Mouse (Mus musculus) heart, embryonic 14.5 days (tissue): ENCODE results near the gene Zfand3. TPM values are rescaled to one million over a fixed set of nuclear protein-coding genes. Genes with fewer than 3 reads are reported as not detected.

ENCODE experiments used
- ATAC-seq: fragments of 200-750 bp; cut with Nextera tagmentation; 2 replicates; pipeline ENCODE4 v1.8.0; 2017; ENCODE audit warnings: low read depth, moderate TSS enrichment; ENCODE audit not compliant: insufficient number of reproducible peaks, insufficient read depth, low FRiP score
- H3K27ac ChIP-seq, 2 experiments: fragments of 200-500 bp in 1 of 2; fragments of 300-500 bp in 1 of 2; sonication (generic) in 1 of 2; replicated peaks in 1 of 2; 2 replicates each; pipeline ENCODE4 v1.5.1; 2012 to 2014; ENCODE audit warnings: low read depth in 2 of 2, low read length in 2 of 2, control low read depth in 1 of 2, mild to moderate bottlenecking in 1 of 2, mixed read lengths in 1 of 2; ENCODE audit not compliant: control insufficient read depth in 1 of 2, insufficient read depth in 1 of 2
- H3K27me3 ChIP-seq: fragments of 300-500 bp; sonication (generic); 2 replicates; pipeline ENCODE4 v1.6.1; 2014; ENCODE audit warnings: mild to moderate bottlenecking, low read length, control low read depth; ENCODE audit not compliant: control insufficient read depth, insufficient read depth
- H3K36me3 ChIP-seq: fragments of 300-500 bp; sonication (generic); 2 replicates; pipeline ENCODE4 v1.6.1; 2014; ENCODE audit warnings: mild to moderate bottlenecking, control low read depth, low read length, mixed read lengths; ENCODE audit not compliant: control insufficient read depth, insufficient read depth
- H3K4me1 ChIP-seq, 2 experiments: fragments of 200-500 bp in 1 of 2; fragments of 300-500 bp in 1 of 2; sonication (generic) in 1 of 2; 2 replicates each; pipeline ENCODE4 v1.6.1; 2012 to 2014; ENCODE audit warnings: low read length in 2 of 2, control low read depth in 1 of 2, mixed read lengths in 1 of 2; ENCODE audit not compliant: control insufficient read depth in 2 of 2, insufficient read depth in 2 of 2
- H3K4me2 ChIP-seq: fragments of 300-500 bp; sonication (generic); 2 replicates; pipeline ENCODE4 v1.6.1; 2014; ENCODE audit warnings: mild to moderate bottlenecking, low read length
- H3K4me3 ChIP-seq, 2 experiments: fragments of 200-500 bp in 1 of 2; fragments of 300-500 bp in 1 of 2; sonication (generic) in 1 of 2; 2 replicates each; pipeline ENCODE4 v1.5.1; 2012 to 2014; ENCODE audit warnings: low read length in 2 of 2, mild to moderate bottlenecking in 2 of 2, control low read depth in 1 of 2, low read depth in 1 of 2, moderate library complexity in 1 of 2; ENCODE audit not compliant: control insufficient read depth in 1 of 2, insufficient read depth in 1 of 2
- H3K9ac ChIP-seq: fragments of 300-500 bp; sonication (generic); 2 replicates; pipeline ENCODE4 v1.6.1; 2014; ENCODE audit warnings: mild to moderate bottlenecking, low read length
- H3K9me3 ChIP-seq: fragments of 300-500 bp; sonication (generic); 2 replicates; pipeline ENCODE4 v1.6.1; 2016; ENCODE audit warnings: low read length, control low read depth; ENCODE audit not compliant: control insufficient read depth
- WGBS: fragments of 180-500 bp; shearing (Covaris S2); extraction: QIAGEN DNeasy Blood & Tissue Kit; methylation state at CpG from one replicate; pipeline ENCODE4 v1.1.7; 2014; 5-methylcytosine and 5-hydroxymethylcytosine counted together
- polyA plus RNA-seq: library from polyadenylated mRNA; unstranded; fragments of >200 nt; fragmentation: Nextera tagmentation; extraction: Ambion mirVana; gene quantifications from 2 replicates; pipeline ENCODE4 v1.2.1, GENCODE M21; 2014

The Zfand3 gene
- polyA plus RNA-seq, 1 experiment from 2014 or later, result 48.1 TPM

DNA sequence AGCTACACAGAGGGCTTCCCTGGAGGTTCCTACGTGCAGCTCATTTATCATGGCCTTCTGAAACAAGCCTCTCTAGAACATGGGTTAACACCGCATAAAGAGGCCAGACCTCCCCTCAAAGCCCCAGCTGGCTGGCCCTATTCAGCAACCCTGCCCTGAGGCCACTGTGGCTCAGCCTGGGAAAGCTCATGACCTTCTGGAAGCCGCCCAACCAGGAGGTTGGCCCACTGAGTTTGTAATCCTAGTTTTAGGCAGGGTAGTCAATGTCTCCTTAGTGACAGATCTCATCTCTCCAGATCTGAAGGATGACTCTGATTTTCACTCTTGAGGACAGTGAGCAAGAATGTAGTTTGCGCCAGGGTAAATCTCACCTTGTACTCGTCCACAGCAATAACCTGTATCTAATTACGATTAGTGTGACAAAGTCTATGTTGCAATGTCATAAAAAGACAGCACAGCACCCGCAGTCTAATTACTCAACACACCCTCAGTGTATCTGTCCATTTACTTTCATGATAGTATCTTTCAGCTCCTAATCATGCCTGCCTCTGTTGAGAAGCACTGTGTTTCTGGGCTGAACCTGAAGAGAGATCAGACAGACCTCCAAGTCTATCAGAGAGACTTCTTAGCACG, 251.5 kb downstream of the Zfand3 start:
- H3K4me3 ChIP-seq, result no peak overlapping the region
- no peaks in the 10 kb centered on the region for H3K9me3 ChIP-seq
- no peak for ATAC-seq
- H3K9ac ChIP-seq, result no peak overlapping the region
- peaks cover 21 to 59% of the 10 kb centered on the region in 2 experiments for H3K4me1 ChIP-seq
- H3K36me3 ChIP-seq, result peaks cover 5% of the 10 kb centered on the region; the same call in 1 of the 2 replicates
- WGBS, result 61% methylated on average over 8 of the region's 8 CpGs
- no peak overlapping the region for H3K27ac ChIP-seq
- no peaks in the 10 kb centered on the region for H3K27me3 ChIP-seq
- H3K4me2 ChIP-seq, result no peak overlapping the region

DNA sequence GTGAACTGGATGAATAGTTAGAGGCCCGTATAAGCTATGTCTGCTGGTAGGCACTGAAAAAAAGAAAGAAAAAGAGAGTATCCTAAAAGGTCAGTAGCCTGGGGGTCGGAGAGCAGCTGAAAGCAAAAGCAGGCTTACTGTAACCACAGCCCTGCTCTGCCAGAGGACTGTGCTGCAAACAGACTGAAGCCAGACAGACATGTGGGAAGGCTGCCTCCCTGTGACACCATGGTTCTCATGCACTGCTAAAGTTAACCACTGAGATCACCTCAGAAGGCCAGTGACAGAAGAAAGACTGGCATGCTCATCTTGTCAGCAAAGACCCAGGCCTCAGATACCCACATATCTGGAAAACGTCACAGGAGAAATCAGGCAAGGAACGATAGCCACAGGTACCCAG, 253.9 kb downstream of the Zfand3 start:
- no peak overlapping the region; a peak in 1 of 4 replicates for H3K27ac ChIP-seq

DNA sequence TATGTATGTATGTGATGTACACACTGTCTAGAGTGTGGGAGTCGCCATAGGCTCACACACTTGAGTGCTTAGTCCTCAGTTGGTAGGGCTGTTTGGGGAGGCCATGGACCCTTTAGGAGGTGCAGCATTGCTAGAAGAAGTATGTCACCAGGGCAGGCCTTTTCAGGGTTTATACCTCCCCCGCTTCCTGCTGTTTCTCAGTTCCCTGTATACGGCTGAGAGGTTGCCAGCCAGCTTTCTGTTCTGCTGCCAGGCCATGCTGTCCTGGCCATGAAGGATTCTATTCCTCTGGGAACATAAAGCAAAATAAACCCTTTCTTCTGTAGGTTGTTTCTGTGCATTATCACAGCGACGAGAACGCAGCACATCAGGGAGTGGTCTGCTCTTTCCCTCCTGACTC, 255.4 kb downstream of the Zfand3 start:
- 60% methylated on average over 6 of the region's 6 CpGs for WGBS
- Histone ChIP-seq H3K4me2 (no peak overlapping the region), H3K27ac (no peak overlapping the region), H3K4me1 (peaks cover 18 to 41% of the 10 kb centered on the region in 2 experiments), H3K4me3 (no peak overlapping the region), H3K27me3 (no peaks in the 10 kb centered on the region), H3K36me3 (peaks cover 5% of the 10 kb centered on the region; the same call in 1 of the 2 replicates), H3K9ac (no peak overlapping the region), H3K9me3 (no peaks in the 10 kb centered on the region)
- ATAC-seq, result no peak

More for the DNA sequence above, 253.9 kb downstream of the Zfand3 start:
- ATAC-seq, result no peak
- H3K4me1 ChIP-seq, result peaks cover 23 to 56% of the 10 kb centered on the region in 2 experiments
- H3K4me2 ChIP-seq, result no peak overlapping the region
- H3K36me3 ChIP-seq, result peaks cover 5% of the 10 kb centered on the region; the same call in 1 of the 2 replicates
- no peak overlapping the region for H3K9ac ChIP-seq
- no peaks in the 10 kb centered on the region for H3K9me3 ChIP-seq
- 38% methylated on average over 4 of the region's 4 CpGs for WGBS
- no peak overlapping the region for H3K4me3 ChIP-seq
- no peaks in the 10 kb centered on the region for H3K27me3 ChIP-seq

Other genes starting within 250 kb of the Zfand3 start
- gene Mdga1, start 34.6 kb upstream of the Zfand3 start, polyA plus RNA-seq, result 6.3 and 6.6 TPM in 2 replicates